Mouse (Mus musculus) T-helper 1 cell (primary cell): ENCODE data around the gene Itgb3.
"Not testable (repeated sequence)": the region's sequence is repeated elsewhere in the genome, so short reads cannot be mapped to it uniquely, and the experiment has no call there.

Experiments used
- in situ Hi-C: fragments of 300-600 bp; cut with MboI, MseI; formaldehyde crosslinking; loops from one replicate; pipeline ENCODE4 v1.15.1; 2025; ENCODE audit warnings: high pct_unique_total_duplicates

The Itgb3 gene

GRCm38 (mm10) chr11:104607491-104608245, at the start of gene Itgb3:
TSS of gene Itgb3 (plus strand) at chr11:104608000.
- in situ Hi-C loops = no loop called here

DNA sequence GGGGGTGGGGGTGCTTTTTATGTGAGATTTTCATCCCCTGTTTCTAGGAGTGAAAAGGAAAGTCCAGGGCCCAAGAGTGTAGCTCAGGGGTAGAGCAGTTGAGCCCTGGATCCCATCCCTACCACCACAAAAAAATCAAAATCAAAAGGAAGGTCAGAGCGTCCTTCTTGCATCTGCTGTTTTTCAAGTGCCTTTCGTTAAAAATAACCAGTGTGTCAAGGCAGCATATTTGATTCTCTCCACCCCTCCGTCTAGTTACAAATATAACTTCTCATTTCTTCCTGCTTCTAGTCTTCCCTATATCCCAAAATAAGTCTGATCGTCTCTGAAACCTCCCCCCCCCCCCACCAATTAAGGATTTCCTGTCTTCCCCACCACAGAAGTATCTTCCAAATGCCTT, 49.7 kb upstream of the Itgb3 start:
- in situ Hi-C loops = no loop called here

- in situ Hi-C loops = no loop called here
Observed at GRCm38 (mm10) chr11:104558651-104559403, 49.0 kb upstream of the Itgb3 start.

- in situ Hi-C loops = loop anchor here (10.0 kb wide), 1 partner anchor 564 kb away; the partner anchor contains the start of gene Mettl2
Observed at GRCm38 (mm10) chr11:104560971-104561370, 46.8 kb upstream of the Itgb3 start.

GRCm38 (mm10) chr11:104563496-104563895, 44.3 kb upstream of the Itgb3 start:
- in situ Hi-C loops = loop anchor here (10.0 kb wide), 1 partner anchor 561 kb away; the partner anchor contains the start of gene Mettl2

- in situ Hi-C loops = loop anchor here (10.0 kb wide), 1 partner anchor 560 kb away; the partner anchor contains the start of gene Mettl2
Observed at GRCm38 (mm10) chr11:104565172-104565571, 42.6 kb upstream of the Itgb3 start.

- in situ Hi-C loops = loop anchor here (10.0 kb wide), 1 partner anchor 559 kb away; the partner anchor contains the start of gene Mettl2
Observed at GRCm38 (mm10) chr11:104566097-104566496, 41.7 kb upstream of the Itgb3 start.

- in situ Hi-C loops = loop anchor here (10.0 kb wide), 1 partner anchor 558 kb away; the partner anchor contains the start of gene Mettl2
Observed at GRCm38 (mm10) chr11:104566796-104567195, 41.0 kb upstream of the Itgb3 start.

GRCm38 (mm10) chr11:104567736-104568135, 40.1 kb upstream of the Itgb3 start:
- in situ Hi-C loops = loop anchor here (10.0 kb wide), 1 partner anchor 557 kb away; the partner anchor contains the start of gene Mettl2

- in situ Hi-C loops = loop anchor here (10.0 kb wide), 1 partner anchor 556 kb away; the partner anchor contains the start of gene Mettl2
Observed at GRCm38 (mm10) chr11:104568326-104568725, 39.5 kb upstream of the Itgb3 start.

- in situ Hi-C loops = not testable (repeated sequence)
Observed at GRCm38 (mm10) chr11:104570515-104570914, 37.3 kb upstream of the Itgb3 start.

- in situ Hi-C loops = not testable (repeated sequence)
Observed at GRCm38 (mm10) chr11:104571373-104571772, 36.4 kb upstream of the Itgb3 start.

DNA sequence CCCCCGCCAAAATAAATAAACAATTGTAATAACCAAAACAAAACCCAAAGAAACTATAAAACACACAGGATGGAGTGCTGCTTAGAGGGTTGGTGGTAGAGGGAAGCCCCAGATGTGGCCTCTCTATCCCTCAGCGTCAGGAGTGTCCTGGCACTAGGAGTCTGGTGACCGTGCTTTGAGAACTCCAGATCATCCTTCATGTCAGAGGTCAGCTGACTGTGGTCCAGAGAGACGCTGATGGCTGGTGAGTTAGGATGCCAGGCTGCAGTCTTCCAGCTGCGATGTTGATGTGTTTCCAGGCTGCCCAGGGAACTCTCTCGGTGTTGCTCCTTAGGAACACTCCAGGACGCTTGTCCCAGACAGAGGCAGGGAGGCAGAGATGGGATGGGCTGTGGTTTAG, 35.7 kb upstream of the Itgb3 start:
- in situ Hi-C loops = no loop called here

GRCm38 (mm10) chr11:104572566-104572965, 35.2 kb upstream of the Itgb3 start:
- in situ Hi-C loops = no loop called here

DNA sequence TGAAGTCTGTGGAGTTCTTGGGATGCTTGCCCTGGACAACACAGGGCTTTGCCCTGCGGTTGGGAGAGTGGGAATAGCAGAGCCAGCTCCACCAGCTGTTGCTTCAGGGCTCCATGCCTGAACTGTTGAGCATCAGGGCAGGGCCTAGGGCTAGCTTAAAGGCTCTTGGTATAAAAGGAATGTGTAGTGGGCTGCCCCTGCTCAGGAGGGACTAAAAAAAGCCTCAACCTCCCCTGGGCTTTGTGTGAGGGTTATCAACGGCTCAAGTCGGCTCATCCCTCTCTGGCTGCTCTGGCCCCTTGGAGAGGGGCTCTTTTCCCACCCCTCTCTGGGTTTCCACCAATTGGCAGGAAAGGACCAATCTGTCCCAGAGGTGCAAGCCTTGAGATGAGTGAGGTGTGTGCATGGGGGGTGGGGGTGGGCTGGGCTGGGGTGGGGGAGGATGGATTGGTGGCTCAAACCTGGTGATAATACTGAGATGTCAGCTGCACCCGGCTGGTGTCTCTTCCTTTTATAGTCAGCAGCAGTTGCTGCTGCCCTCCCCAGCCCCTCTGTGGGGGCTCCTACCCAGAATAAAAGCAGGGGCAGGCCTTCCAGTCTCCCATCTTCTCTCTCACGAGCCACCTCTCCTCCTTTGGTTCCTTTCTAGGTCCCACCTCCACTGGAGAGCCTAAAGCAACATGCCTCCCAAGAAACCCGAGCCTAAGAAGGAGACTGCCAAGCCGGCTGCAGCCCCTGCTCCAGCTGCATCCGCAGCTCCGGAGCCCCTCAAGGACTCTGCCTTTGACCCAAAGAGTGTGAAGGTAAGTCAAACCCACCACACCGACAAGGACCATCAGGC, 30.8 kb upstream of the Itgb3 start:
- in situ Hi-C loops = no loop called here

DNA sequence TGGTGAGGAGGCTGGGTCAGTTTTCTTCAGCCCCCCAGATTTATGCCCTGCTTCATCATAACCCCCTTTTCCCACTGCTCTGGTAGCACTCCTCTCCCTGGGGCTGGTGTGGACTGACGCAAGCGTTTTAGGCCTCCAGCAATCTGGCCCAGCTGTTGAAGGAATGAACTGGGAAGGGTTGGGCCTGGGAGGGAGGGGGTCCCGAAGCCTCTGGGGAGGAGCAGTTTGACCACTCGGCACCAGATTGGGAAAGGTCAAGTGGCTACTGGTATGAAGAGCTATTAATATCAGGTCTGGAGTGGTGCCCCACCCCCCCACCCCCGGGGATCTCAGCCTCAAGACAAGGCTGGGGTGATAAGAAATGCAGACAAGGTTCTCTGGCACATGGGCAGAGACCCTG, 29.7 kb upstream of the Itgb3 start:
- in situ Hi-C loops = no loop called here

- in situ Hi-C loops = no loop called here
Observed at GRCm38 (mm10) chr11:104579084-104579483, 28.7 kb upstream of the Itgb3 start.

- in situ Hi-C loops = no loop called here
Observed at GRCm38 (mm10) chr11:104579575-104579974, 28.2 kb upstream of the Itgb3 start.

GRCm38 (mm10) chr11:104580091-104580490, 27.7 kb upstream of the Itgb3 start:
- in situ Hi-C loops = no loop called here

DNA sequence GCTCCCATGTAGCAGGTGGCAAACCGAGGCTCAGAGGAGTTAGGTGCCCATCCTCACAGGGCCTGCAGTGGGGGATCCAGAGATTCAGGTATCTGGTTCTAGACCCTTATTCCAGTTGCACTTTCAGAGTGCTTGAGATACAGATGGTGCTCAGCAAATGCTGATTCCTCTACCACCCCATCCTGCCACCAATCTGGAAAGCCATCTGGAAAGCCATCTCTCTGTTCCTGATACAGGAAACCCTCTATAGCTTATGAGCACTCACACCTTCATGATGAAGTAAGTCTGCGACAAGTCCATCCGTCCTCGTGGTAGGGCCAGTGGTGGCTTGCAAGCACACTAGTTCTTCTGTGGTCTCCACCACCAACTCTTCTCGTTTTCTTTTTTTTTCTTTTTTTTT, 27.2 kb upstream of the Itgb3 start:
- in situ Hi-C loops = no loop called here
